Mouse (Mus musculus): ENCODE data around the gene Pif1.

- TF ChIP-seq CTCF (IDR thresholded peaks at IDR 0.05 in 2 of 3, conservative IDR thresholded peaks at IDR 0.05 in 1 of 3; ENCODE audit: control insufficient read depth in 1 of 3, insufficient read depth in 1 of 3, low read depth in 2 of 3, low read length in 3 of 3, poor library complexity in 1 of 3, severe bottlenecking in 1 of 3) (no peak), POLR2A (IDR thresholded peaks at IDR 0.05; ENCODE audit: control insufficient read depth in 1 of 2, insufficient read depth in 1 of 2, low read depth in 1 of 2, low read length in 2 of 2, poor library complexity in 1 of 2) (no peak), EP300 (IDR thresholded peaks at IDR 0.05; ENCODE audit: low read depth in 1 of 2, low read length in 2 of 2) (no peak), NRF1 (IDR thresholded peaks at IDR 0.05; ENCODE audit: insufficient read depth, low read depth, low read length, poor library complexity, severe bottlenecking) (no peak), BHLHE40 (IDR thresholded peaks at IDR 0.05; ENCODE audit: borderline replicate concordance, low read depth, low read length) (no peak), MAFK (IDR thresholded peaks at IDR 0.05; ENCODE audit: borderline replicate concordance, low read depth, low read length) (no peak), TBP (IDR thresholded peaks at IDR 0.05; ENCODE audit: low read depth, low read length) (no peak), ELF1 (IDR thresholded peaks at IDR 0.05; ENCODE audit: low read depth, low read length) (no peak), E2F4 (IDR thresholded peaks at IDR 0.05; ENCODE audit: borderline replicate concordance, low read depth, low read length) (no peak), KAT2A (conservative IDR thresholded peaks at IDR 0.05; ENCODE audit: low read depth, low read length) (no peak)
Measured at GRCm38 (mm10) chr9:65574513-65575392, 12.2 kb upstream of the Pif1 start.

Measured in MEL (cell line).